Mouse (Mus musculus) liver, postnatal 0 days (tissue): ENCODE measurements at regions not wholly inside any gene's neighbourhood (a gene's known extent, or its start where the extent isn't known, plus 50 kb on each side); places are given as distances from the start of the nearest gene placed in this dataset.

Source experiments
- ATAC-seq: fragments of 200-750 bp; cut with Nextera tagmentation; 2 replicates; pipeline ENCODE4 v1.8.0; 2017; ENCODE audit warnings: mild to moderate bottlenecking, moderate library complexity
- DNase-seq: peaks from one replicate; pipeline ENCODE4 v3.0.0-alpha.2; 2016
- H3K27ac ChIP-seq: fragments of 300-500 bp; sonication (generic); 2 replicates; pipeline ENCODE4 v1.5.1; 2014; ENCODE audit warnings: antibody characterized with exemption, moderate library complexity, mild to moderate bottlenecking, low read depth
- H3K27me3 ChIP-seq: fragments of 300-500 bp; sonication (generic); 2 replicates; pipeline ENCODE4 v1.6.1; 2014; ENCODE audit warnings: low read length, control low read depth, mixed read lengths; ENCODE audit not compliant: insufficient read depth
- H3K36me3 ChIP-seq: fragments of 300-500 bp; sonication (generic); replicated peaks from 2 replicates; pipeline ENCODE4 v1.6.1; 2014; ENCODE audit warnings: mild to moderate bottlenecking, control low read depth, low read length, moderate library complexity, mixed read lengths; ENCODE audit not compliant: insufficient read depth
- H3K4me1 ChIP-seq: fragments of 300-500 bp; sonication (generic); 2 replicates; pipeline ENCODE4 v1.6.1; 2014; ENCODE audit warnings: antibody characterized with exemption, mild to moderate bottlenecking, control low read depth; ENCODE audit not compliant: insufficient read depth
- H3K4me2 ChIP-seq: fragments of 300-500 bp; sonication (generic); 2 replicates; pipeline ENCODE4 v1.6.1; 2014; ENCODE audit warnings: low read depth, mild to moderate bottlenecking, low read length, moderate library complexity, mixed read lengths
- H3K4me3 ChIP-seq: fragments of 300-500 bp; sonication (generic); 2 replicates; pipeline ENCODE4 v1.5.1; 2014; ENCODE audit warnings: low read depth, low read length
- H3K9ac ChIP-seq: fragments of 300-500 bp; sonication (generic); replicated peaks from 2 replicates; pipeline ENCODE4 v1.6.1; 2014; ENCODE audit warnings: mild to moderate bottlenecking, moderate library complexity
- H3K9me3 ChIP-seq: fragments of 300-500 bp; sonication (generic); 2 replicates; pipeline ENCODE4 v1.6.1; 2016; ENCODE audit warnings: mild to moderate bottlenecking, control low read depth, low read length, mixed read lengths
- CTCF ChIP-seq: sonication (generic); IDR thresholded peaks from 2 replicates; pipeline ENCODE4 v1.5.1; 2016; ENCODE audit warnings: antibody characterized with exemption, low read depth
- EP300 ChIP-seq: IDR thresholded peaks from 2 replicates; pipeline ENCODE4 v1.6.1; 2016; ENCODE audit warnings: antibody characterized with exemption, low read depth, mild to moderate bottlenecking
- WGBS: fragments of 180-500 bp; shearing (Covaris S2); extraction: QIAGEN DNeasy Blood & Tissue Kit; methylation state at CpG from one replicate; pipeline ENCODE4 v1.1.7; 2014; ENCODE audit not compliant: insufficient replicate concordance; 5-methylcytosine and 5-hydroxymethylcytosine counted together

- no peak overlapping the region for H3K27ac ChIP-seq
- no peak overlapping the region for H3K4me3 ChIP-seq
- 33% methylated on average over 1 of the region's 1 CpGs for WGBS
- no peaks in the 10 kb centered on the region for H3K27me3 ChIP-seq
- H3K4me1 ChIP-seq, result peaks cover 13% of the 10 kb centered on the region
- no peaks in the 10 kb centered on the region for H3K36me3 ChIP-seq
- DNase-seq (no peak), ATAC-seq (peak; percentile 70)
- no peak overlapping the region for H3K4me2 ChIP-seq
- no peak overlapping the region for H3K9ac ChIP-seq
- TF ChIP-seq CTCF (no peak), EP300 (no peak)
- H3K9me3 ChIP-seq, result no peaks in the 10 kb centered on the region
These were observed 53.8 kb upstream of the Tab2 start for GRCm38 (mm10) chr10:8009855-8010254.

- ATAC-seq, result no peak
- TF ChIP-seq EP300, result no peak
- no peak for TF ChIP-seq CTCF
These were observed 51.9 kb upstream of the Tab2 start for GRCm38 (mm10) chr10:8007990-8008368.

GRCm38 (mm10) chr10:8007286-8007989 is 51.4 kb upstream of the Tab2 start:
- Histone ChIP-seq H3K9ac (no peak overlapping the region), H3K27ac (no peak overlapping the region), H3K27me3 (no peaks in the 10 kb centered on the region), H3K9me3 (no peaks in the 10 kb centered on the region), H3K4me2 (no peak overlapping the region), H3K4me1 (peaks cover 13% of the 10 kb centered on the region), H3K36me3 (no peaks in the 10 kb centered on the region), H3K4me3 (no peak overlapping the region)
- no peak for DNase-seq
- no peak for ATAC-seq
- TF ChIP-seq CTCF, result no peak
- TF ChIP-seq EP300, result no peak
- 44% methylated on average over 5 of the region's 5 CpGs for WGBS

More at GRCm38 (mm10) chr10:8007990-8008368, 51.9 kb upstream of the Tab2 start:
- no peaks in the 10 kb centered on the region for H3K36me3 ChIP-seq
- H3K4me3 ChIP-seq, result no peak overlapping the region
- H3K27me3 ChIP-seq, result no peaks in the 10 kb centered on the region
- no peak overlapping the region for H3K4me2 ChIP-seq
- 31% methylated on average over 3 of the region's 3 CpGs for WGBS
- no peak overlapping the region for H3K9ac ChIP-seq
- H3K27ac ChIP-seq, result no peak overlapping the region
- no peak for DNase-seq
- H3K9me3 ChIP-seq, result no peaks in the 10 kb centered on the region
- H3K4me1 ChIP-seq, result peaks cover 13% of the 10 kb centered on the region
